Mouse (Mus musculus): Measurements from ENCODE around the gene Acads. TPM values are rescaled to one million over a fixed set of nuclear protein-coding genes. Genes with fewer than 3 reads are reported as not detected.
"Not testable (repeated sequence)": the region's sequence is repeated elsewhere in the genome, so short reads cannot be mapped to it uniquely, and the experiment has no call there.

Gene Acads
- polyA plus RNA-seq, 1 experiment from 2014 or later, result 52.8 TPM

GRCm38 (mm10) chr5:115083492-115083891 is 35.7 kb downstream of the Acads start:
- H3K36me3 ChIP-seq, result peaks cover 56% of the 10 kb centered on the region
- H3K9me3 ChIP-seq, result no peaks in the 10 kb centered on the region
- no peaks in the 10 kb centered on the region for H3K4me1 ChIP-seq
- no peaks in the 10 kb centered on the region for H3K27me3 ChIP-seq
- WGBS, result 86% methylated on average over 6 of the region's 6 CpGs
- H3K27ac ChIP-seq, result no peak overlapping the region
- H3K4me3 ChIP-seq, result no peak overlapping the region
- H3K9ac ChIP-seq, result no peak overlapping the region
- no peak overlapping the region for H3K4me2 ChIP-seq (replicated peaks)
- ATAC-seq (ENCODE audit: insufficient number of reproducible peaks, insufficient read depth, low FRiP score, low TSS enrichment), result no peak

DNA sequence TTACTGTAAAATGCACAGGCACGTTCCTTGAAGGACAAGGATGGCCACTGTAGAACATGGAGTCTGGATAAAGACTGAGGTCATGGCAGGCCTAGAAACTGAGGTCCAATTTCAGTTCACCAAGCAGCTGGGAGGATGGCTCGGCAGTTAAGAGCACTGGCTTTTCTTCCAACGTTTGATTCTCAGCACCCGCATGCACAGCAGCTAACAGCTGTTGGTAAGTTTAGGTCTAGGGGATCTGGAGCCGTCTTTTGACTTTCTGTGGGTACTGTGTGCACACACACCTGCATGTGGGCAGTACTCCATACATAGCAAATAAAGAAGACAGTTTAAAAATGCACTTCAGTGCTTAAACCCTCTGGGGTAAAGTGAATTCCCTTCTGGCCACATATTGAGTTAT is 37.5 kb downstream of the Acads start:
- Histone ChIP-seq H3K9ac (no peak overlapping the region), H3K27me3 (no peaks in the 10 kb centered on the region), H3K36me3 (peaks cover 41% of the 10 kb centered on the region), H3K4me2 (replicated peaks) (no peak overlapping the region), H3K9me3 (no peaks in the 10 kb centered on the region), H3K4me3 (no peak overlapping the region), H3K27ac (no peak overlapping the region), H3K4me1 (no peaks in the 10 kb centered on the region)
- no peak for ATAC-seq (ENCODE audit: insufficient number of reproducible peaks, insufficient read depth, low FRiP score, low TSS enrichment)
- WGBS, result 81% methylated on average over 5 of the region's 5 CpGs

GRCm38 (mm10) chr5:115076144-115076901 is 42.8 kb downstream of the Acads start:
- Histone ChIP-seq H3K36me3 (peaks cover 10% of the 10 kb centered on the region), H3K9ac (no peak overlapping the region), H3K4me3 (no peak overlapping the region), H3K4me2 (replicated peaks) (no peak overlapping the region), H3K27me3 (no peaks in the 10 kb centered on the region), H3K9me3 (no peaks in the 10 kb centered on the region), H3K27ac (no peak overlapping the region), H3K4me1 (0 out of 2 replicates have a peak, but pooled peaks cover 4% of the 10 kb centered on the region)
- ATAC-seq (ENCODE audit: insufficient number of reproducible peaks, insufficient read depth, low FRiP score, low TSS enrichment), result no peak
- WGBS, result 58% methylated on average over 5 of the region's 5 CpGs

DNA sequence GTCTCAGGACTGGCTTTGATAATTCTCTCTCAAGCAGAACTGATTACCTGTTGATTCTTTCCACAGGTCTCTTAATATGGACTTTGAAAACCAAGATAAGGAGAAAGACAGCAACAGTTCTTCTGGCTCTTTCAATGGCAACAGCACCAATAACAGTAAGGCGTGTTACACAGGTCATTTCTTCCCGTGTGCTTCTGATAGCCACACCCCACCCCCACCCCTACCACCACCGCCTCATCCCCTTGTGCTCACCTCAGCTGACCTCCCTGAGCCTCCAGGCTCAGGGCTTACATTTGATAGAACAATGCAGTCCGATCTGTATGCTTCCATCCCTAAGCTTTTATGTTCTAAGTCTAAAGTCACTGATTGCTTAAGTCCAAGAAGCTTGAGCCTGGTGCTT is 44.4 kb downstream of the Acads start:
- Histone ChIP-seq H3K9me3 (no peaks in the 10 kb centered on the region), H3K9ac (no peak overlapping the region), H3K4me2 (replicated peaks) (no peak overlapping the region), H3K27me3 (no peaks in the 10 kb centered on the region), H3K4me3 (no peak overlapping the region), H3K4me1 (0 out of 2 replicates have a peak, but pooled peaks cover 7% of the 10 kb centered on the region), H3K27ac (no peak overlapping the region), H3K36me3 (peaks cover 10% of the 10 kb centered on the region)
- ATAC-seq (ENCODE audit: insufficient number of reproducible peaks, insufficient read depth, low FRiP score, low TSS enrichment), result no peak
- WGBS, result 82% methylated on average over 4 of the region's 4 CpGs

DNA sequence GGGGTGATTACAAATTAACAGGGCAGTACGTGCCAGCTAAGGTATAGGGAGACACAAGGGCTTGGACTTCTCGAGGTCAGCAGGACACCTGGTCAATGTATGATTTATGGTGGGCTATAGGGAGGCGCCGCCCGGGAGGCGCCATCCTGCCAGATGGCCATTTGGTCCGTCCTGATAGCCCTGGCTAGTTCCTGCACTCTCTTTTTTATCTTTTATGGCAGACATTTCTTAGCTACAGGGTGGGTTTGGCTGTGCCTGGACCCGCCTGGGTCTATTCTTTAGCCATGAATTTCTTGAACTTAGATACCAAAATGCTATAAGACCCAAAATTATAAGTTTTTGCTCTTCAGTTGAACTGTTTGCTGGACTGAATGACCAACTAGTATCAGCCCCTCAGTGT is 45.8 kb downstream of the Acads start:
- H3K9ac ChIP-seq; ATAC-seq (ENCODE audit: insufficient number of reproducible peaks, insufficient read depth, low FRiP score, low TSS enrichment); H3K9me3 ChIP-seq; H3K4me1 ChIP-seq; H3K4me2 ChIP-seq (replicated peaks); H3K27ac ChIP-seq; H3K27me3 ChIP-seq; H3K4me3 ChIP-seq: not testable (repeated sequence)
- peaks cover 10% of the 10 kb centered on the region for H3K36me3 ChIP-seq
- WGBS, result 93% methylated on average over 8 of the region's 8 CpGs

DNA sequence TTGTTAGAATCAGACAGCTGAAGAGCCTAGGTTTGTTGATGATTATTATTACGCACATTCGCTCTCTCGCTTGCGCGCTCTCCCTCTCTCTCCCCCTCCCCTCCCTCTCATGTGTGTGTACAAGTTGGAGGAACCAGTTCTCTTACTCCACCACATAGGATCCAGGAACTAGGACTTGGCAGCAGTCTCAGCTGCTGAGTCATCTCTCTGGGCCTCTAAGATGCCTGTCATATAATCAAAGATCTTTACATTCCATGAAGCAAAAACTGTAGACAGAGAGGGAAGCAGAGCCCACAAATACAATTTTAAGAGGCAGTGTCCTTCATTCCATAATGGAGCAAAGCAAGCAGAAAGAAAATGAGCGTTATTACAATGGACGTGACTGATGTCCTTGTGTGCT is 47.0 kb downstream of the Acads start:
- no peaks in the 10 kb centered on the region for H3K9me3 ChIP-seq
- H3K36me3 ChIP-seq, result peaks cover 10% of the 10 kb centered on the region
- 0 out of 2 replicates have a peak overlapping the region, but pooled peaks have one; percentile 14 for H3K27ac ChIP-seq
- no peaks in the 10 kb centered on the region for H3K27me3 ChIP-seq
- WGBS, result 94% methylated on average over 7 of the region's 7 CpGs
- H3K4me2 ChIP-seq (replicated peaks), result no peak overlapping the region
- ATAC-seq (ENCODE audit: insufficient number of reproducible peaks, insufficient read depth, low FRiP score, low TSS enrichment), result no peak
- no peak overlapping the region for H3K4me3 ChIP-seq
- H3K4me1 ChIP-seq, result 0 out of 2 replicates have a peak, but pooled peaks cover 7% of the 10 kb centered on the region
- H3K9ac ChIP-seq, result no peak overlapping the region

- ATAC-seq (ENCODE audit: insufficient number of reproducible peaks, insufficient read depth, low FRiP score, low TSS enrichment), result no peak
- WGBS, result 90% methylated on average over 11 of the region's 11 CpGs
Observed at GRCm38 (mm10) chr5:115071096-115071901, 47.8 kb downstream of the Acads start.

GRCm38 (mm10) chr5:115070457-115070856 is 48.7 kb downstream of the Acads start:
- Histone ChIP-seq H3K27me3 (no peaks in the 10 kb centered on the region), H3K9ac (no peak overlapping the region), H3K4me2 (replicated peaks) (no peak overlapping the region), H3K36me3 (peaks cover 6% of the 10 kb centered on the region), H3K9me3 (no peaks in the 10 kb centered on the region), H3K4me3 (no peak overlapping the region), H3K4me1 (0 out of 2 replicates have a peak, but pooled peaks cover 7% of the 10 kb centered on the region), H3K27ac (no peak overlapping the region)
- 95% methylated on average over 2 of the region's 2 CpGs for WGBS
- ATAC-seq (ENCODE audit: insufficient number of reproducible peaks, insufficient read depth, low FRiP score, low TSS enrichment), result no peak

More at GRCm38 (mm10) chr5:115071096-115071901, 47.8 kb downstream of the Acads start:
- Histone ChIP-seq H3K4me2 (replicated peaks) (no peak overlapping the region), H3K27ac (0 out of 2 replicates have a peak overlapping the region, but pooled peaks have one; percentile 50), H3K27me3 (no peaks in the 10 kb centered on the region), H3K36me3 (peaks cover 10% of the 10 kb centered on the region), H3K4me1 (0 out of 2 replicates have a peak, but pooled peaks cover 7% of the 10 kb centered on the region), H3K4me3 (no peak overlapping the region), H3K9me3 (no peaks in the 10 kb centered on the region), H3K9ac (no peak overlapping the region)

- H3K4me2 ChIP-seq (replicated peaks), result no peak overlapping the region
- H3K4me1 ChIP-seq, result 0 out of 2 replicates have a peak, but pooled peaks cover 7% of the 10 kb centered on the region
- no peak overlapping the region for H3K9ac ChIP-seq
- no peaks in the 10 kb centered on the region for H3K9me3 ChIP-seq
- H3K27ac ChIP-seq, result no peak overlapping the region
- ATAC-seq (ENCODE audit: insufficient number of reproducible peaks, insufficient read depth, low FRiP score, low TSS enrichment), result no peak
- WGBS, result 90% methylated on average over 3 of the region's 3 CpGs
- H3K27me3 ChIP-seq, result no peaks in the 10 kb centered on the region
- H3K4me3 ChIP-seq, result no peak overlapping the region
- peaks cover 4% of the 10 kb centered on the region; the same call in 1 of the 2 replicates for H3K36me3 ChIP-seq
Observed at GRCm38 (mm10) chr5:115069611-115070010, 49.5 kb downstream of the Acads start.

DNA sequence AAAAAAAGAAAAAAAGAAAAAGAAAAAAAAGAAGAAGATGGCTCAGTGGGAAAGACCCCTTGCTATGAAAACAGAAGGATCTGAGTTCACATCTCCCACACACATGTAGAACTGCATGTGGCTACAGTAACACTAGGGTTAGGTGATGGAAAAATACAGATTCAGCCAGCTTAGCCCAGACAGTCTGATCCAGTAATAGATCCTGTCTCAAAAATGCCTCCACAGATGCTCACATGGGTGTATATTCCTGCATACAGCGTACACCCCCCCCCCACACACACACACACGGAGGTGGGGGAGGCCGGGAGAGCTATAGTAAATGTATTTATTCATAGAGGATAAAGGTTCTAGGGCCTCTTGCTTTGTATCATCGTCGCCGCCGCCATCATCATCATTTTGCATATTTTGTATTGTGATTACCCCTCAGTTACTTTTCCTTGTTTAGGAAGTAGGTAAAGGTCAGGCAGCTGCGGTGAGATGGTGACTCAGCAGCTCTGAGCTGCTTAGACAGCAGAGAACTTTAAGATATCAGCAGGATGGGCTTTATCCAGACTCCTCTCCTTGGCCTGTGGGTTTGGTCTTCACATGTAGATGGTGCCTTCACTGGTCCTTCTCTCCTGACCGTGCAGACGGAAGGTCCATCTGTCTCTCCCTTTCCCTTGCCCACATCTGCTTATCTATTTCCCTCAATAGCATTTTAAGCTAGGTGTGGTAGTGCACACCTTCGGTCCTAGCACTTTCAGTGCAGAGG is 50.3 kb downstream of the Acads start:
- H3K27ac ChIP-seq, result no peak overlapping the region
- H3K4me3 ChIP-seq, result no peak overlapping the region
- WGBS, result 91% methylated on average over 11 of the region's 11 CpGs
- H3K27me3 ChIP-seq, result no peaks in the 10 kb centered on the region
- no peak overlapping the region for H3K4me2 ChIP-seq (replicated peaks)
- no peak for ATAC-seq (ENCODE audit: insufficient number of reproducible peaks, insufficient read depth, low FRiP score, low TSS enrichment)
- H3K9me3 ChIP-seq, result no peaks in the 10 kb centered on the region
- peaks cover 4% of the 10 kb centered on the region; the same call in 1 of the 2 replicates for H3K36me3 ChIP-seq
- 0 out of 2 replicates have a peak, but pooled peaks cover 7% of the 10 kb centered on the region for H3K4me1 ChIP-seq
- no peak overlapping the region for H3K9ac ChIP-seq

GRCm38 (mm10) chr5:115066245-115066644 is 52.9 kb downstream of the Acads start:
- 0 out of 2 replicates have a peak, but pooled peaks cover 2% of the 10 kb centered on the region for H3K4me1 ChIP-seq
- H3K4me2 ChIP-seq (replicated peaks), result no peak overlapping the region
- WGBS, result 83% methylated on average over 4 of the region's 4 CpGs
- no peaks in the 10 kb centered on the region for H3K27me3 ChIP-seq
- peaks cover 15% of the 10 kb centered on the region for H3K36me3 ChIP-seq
- no peak overlapping the region for H3K4me3 ChIP-seq
- ATAC-seq (ENCODE audit: insufficient number of reproducible peaks, insufficient read depth, low FRiP score, low TSS enrichment), result no peak
- H3K9me3 ChIP-seq, result no peaks in the 10 kb centered on the region
- no peak overlapping the region for H3K9ac ChIP-seq
- H3K27ac ChIP-seq, result no peak overlapping the region

Data from embryonic facial prominence, embryonic 12.5 days (tissue).